Mouse (Mus musculus) bone marrow macrophage, adult 2 months (primary cell): Measurements from ENCODE around the gene Cmip. TPM values are rescaled to one million over a fixed set of nuclear protein-coding genes. Genes with fewer than 3 reads are reported as not detected.

ENCODE experiments used
- H3K27ac ChIP-seq: 2 replicates; pipeline ENCODE4 v1.5.1; 2012; ENCODE audit warnings: low read depth, low read length; ENCODE audit not compliant: insufficient read depth
- H3K4me1 ChIP-seq: 2 replicates; pipeline ENCODE4 v1.6.1; 2012; ENCODE audit warnings: low read length; ENCODE audit not compliant: control insufficient read depth, insufficient read depth
- H3K4me3 ChIP-seq: 2 replicates; pipeline ENCODE4 v1.5.1; 2012; ENCODE audit warnings: mild to moderate bottlenecking, low read length, moderate library complexity; ENCODE audit not compliant: insufficient read depth
- CTCF ChIP-seq: IDR thresholded peaks from 2 replicates; pipeline ENCODE4 v1.5.1; 2012; ENCODE audit warnings: low read depth, mild to moderate bottlenecking, low read length, moderate library complexity
- POLR2A ChIP-seq: IDR thresholded peaks from 2 replicates; pipeline ENCODE4 v1.6.1; 2012; ENCODE audit warnings: mild to moderate bottlenecking, low read depth, low read length, borderline replicate concordance
- polyA plus RNA-seq: library from polyadenylated mRNA; stranded (reverse); fragments of >200 nt; gene quantifications from 2 replicates; pipeline ENCODE4 v1.2.4, GENCODE M21; 2012; ENCODE audit not compliant: missing spikeins, insufficient read depth, insufficient read length

Cmip gene
- polyA plus RNA-seq, 1 experiment, result 60.1 TPM

DNA sequence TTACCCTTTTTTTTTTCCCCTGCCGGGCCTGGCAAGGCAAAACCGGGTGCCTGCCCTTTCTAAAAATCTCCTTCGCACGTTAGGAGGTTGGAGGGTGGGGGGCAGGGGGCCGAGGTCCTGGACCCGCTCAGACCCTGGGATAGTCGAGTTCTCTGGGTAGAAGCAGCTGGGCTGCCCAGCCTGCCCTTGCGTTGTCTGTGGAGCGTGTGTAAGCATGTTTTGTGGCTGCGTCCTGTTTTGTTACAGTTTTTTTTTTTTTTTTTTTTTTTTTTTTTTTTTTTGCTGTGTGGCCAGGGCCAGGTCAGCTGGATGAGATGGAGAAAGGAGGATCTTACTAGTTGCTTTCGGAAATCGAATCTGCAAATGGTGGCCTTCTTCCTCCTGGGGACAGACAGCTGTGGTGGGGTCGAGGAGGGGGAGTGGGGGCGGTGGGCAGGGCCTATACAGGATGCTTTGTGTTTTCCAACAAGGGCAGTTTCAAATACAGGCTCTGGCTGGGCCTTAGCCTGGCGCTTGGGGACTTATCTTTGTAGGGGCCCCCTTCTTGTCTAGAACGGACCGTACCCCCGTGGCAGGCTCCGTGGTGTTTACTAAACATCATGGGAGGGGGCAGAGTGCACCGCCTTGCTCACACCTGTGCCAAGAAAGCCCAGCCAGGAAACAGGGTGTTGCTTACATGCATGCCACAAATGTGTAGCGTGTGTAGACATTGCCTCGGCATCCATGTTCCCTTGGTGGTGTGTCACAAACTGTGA, 1.1 kb downstream of the Cmip start:
- no peak for TF ChIP-seq CTCF
- TF ChIP-seq POLR2A, result peak; percentile 45; the same call in 1 of the 2 replicates
- peak overlapping the region; percentile 80 for H3K27ac ChIP-seq
- peak overlapping the region; percentile 99 for H3K4me3 ChIP-seq
- peaks cover 47% of the 10 kb centered on the region for H3K4me1 ChIP-seq

DNA sequence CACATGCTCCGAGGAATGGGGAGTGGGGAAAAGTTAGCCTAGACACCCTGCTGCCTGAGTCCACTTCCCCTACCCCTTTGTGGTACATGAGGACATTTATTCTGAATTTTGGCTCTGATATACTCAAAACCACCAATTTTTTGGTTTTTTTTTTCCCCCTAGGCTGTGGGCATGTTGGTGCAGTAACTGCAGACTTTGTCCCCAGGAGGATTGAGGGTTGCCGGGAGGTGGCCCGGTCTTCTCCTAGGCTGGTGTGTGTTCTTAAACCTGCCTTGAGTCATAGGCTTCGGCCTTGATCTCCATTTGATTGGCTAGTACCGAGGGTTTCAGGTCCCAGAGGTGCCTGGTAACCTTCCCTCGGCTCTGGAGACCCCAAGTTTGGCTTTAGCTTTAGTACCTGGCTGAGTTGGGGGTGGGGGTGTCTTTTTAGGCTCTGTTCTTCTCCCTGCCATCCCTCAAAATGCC, 1.7 kb downstream of the Cmip start:
- TF ChIP-seq POLR2A (no peak), CTCF (no peak)
- Histone ChIP-seq H3K4me3 (peak overlapping the region; percentile 99), H3K4me1 (peaks cover 51% of the 10 kb centered on the region), H3K27ac (peak overlapping the region; percentile 73)

DNA sequence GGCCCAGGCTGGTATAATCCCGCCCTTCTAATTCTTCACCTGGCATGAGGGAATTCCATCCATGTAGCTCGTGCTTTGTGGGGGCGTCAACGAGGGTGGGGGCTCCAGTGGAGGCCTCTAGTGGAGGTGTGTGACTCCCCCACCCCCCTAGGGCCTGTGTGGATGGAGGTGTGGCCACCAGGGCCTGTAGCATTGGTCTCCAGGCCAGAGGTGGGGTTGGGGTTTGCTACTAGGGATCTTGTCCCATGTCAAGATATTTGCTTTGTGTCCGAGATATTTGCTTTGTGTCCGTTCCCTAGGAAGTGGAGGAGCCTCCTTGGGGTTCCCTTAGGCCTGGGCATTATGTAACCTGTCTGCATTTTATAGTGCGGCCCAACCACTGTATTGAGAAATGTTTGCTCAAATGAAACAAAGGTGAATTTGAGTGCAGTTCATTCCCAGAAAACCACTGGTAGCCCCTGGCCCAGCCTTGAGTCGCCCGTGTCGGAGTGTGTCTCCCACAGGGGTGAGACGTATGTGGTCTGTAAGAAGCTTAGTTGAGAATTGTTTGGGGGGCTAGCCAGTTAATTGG, 2.7 kb downstream of the Cmip start:
- Histone ChIP-seq H3K27ac (no peak overlapping the region), H3K4me3 (peak overlapping the region; percentile 99), H3K4me1 (peaks cover 57% of the 10 kb centered on the region)
- no peak for TF ChIP-seq POLR2A
- TF ChIP-seq CTCF, result no peak

- no peak overlapping the region for H3K27ac ChIP-seq
- peaks cover 59% of the 10 kb centered on the region for H3K4me1 ChIP-seq
- TF ChIP-seq CTCF (no peak), POLR2A (no peak)
- H3K4me3 ChIP-seq, result no peak overlapping the region
Observed at GRCm38 (mm10) chr8:117260234-117260929, 3.5 kb downstream of the Cmip start.

- Histone ChIP-seq H3K4me1 (peaks cover 56% of the 10 kb centered on the region), H3K4me3 (no peak overlapping the region), H3K27ac (no peak overlapping the region)
- no peak for TF ChIP-seq POLR2A
- no peak for TF ChIP-seq CTCF
Observed at GRCm38 (mm10) chr8:117260930-117261475, 4.1 kb downstream of the Cmip start.

DNA sequence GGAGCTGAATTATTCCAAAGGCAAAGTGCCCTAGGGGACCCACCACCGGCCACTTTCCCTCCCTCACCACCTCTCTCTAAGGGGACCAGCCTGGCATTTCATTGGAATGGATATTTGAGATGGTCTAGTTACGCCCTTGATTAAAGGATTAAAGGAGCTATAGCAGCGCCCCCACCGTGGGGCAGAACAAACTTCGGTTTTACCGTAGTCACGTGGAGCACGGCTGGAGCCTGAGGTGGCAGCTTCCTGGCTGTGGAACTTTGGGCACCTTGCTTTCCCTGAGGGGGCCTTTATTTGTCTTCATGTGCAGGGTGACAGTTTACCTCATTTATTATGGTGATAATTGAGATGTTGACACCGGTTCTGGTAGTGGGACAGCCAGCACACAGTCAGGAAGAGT, 4.8 kb downstream of the Cmip start:
- no peak for TF ChIP-seq CTCF
- no peak for TF ChIP-seq POLR2A
- Histone ChIP-seq H3K4me3 (no peak overlapping the region), H3K4me1 (peaks cover 59% of the 10 kb centered on the region), H3K27ac (no peak overlapping the region)

- Histone ChIP-seq H3K27ac (no peak overlapping the region), H3K4me1 (peaks cover 69% of the 10 kb centered on the region), H3K4me3 (no peak overlapping the region)
- no peak for TF ChIP-seq POLR2A
- no peak for TF ChIP-seq CTCF
Observed at GRCm38 (mm10) chr8:117262685-117263084, 5.8 kb downstream of the Cmip start.

DNA sequence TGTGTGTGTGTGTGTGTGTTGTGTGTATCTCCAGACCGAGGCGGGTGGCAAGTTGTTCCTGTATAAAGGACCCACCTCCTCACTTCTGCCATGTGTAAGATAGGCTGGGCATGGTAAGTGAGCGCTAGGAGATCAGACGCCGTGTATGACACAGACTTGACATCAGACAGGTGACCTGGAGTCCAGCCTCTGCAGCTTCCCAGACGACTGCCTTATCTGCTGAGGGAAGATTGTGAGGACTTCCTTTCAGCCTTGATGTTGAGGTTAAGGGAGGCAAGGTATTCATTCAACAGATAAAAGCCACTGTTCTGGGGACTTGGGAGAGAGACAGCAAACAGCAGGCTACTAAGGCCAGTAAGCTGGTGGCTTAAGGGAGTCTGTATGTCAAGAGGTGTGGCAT, 6.6 kb downstream of the Cmip start:
- no peak for TF ChIP-seq POLR2A
- TF ChIP-seq CTCF, result no peak
- no peak overlapping the region for H3K27ac ChIP-seq
- no peak overlapping the region for H3K4me3 ChIP-seq
- H3K4me1 ChIP-seq, result peaks cover 72% of the 10 kb centered on the region

DNA sequence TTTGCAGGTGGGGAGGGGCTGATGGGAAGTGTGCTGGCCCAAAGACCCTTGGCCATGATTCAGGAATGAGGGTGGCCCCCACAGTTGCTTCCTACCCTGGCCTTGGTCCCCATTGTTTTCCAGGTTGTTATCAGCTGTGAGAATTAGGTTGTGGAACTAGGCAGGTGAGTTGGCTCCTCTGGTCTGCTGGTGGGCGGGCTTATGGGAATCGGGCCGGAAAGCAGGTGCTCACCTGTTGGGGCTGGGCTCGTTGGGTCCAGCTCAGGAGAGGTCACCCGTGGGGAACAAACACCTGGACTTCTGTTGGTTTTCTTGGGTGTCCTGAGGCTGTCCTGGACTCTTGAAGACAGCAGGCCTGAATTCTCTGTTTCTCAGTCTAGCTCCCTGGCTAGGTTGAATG, 8.2 kb downstream of the Cmip start:
- no peak overlapping the region for H3K27ac ChIP-seq
- no peak for TF ChIP-seq POLR2A
- no peak for TF ChIP-seq CTCF
- H3K4me1 ChIP-seq, result peaks cover 75% of the 10 kb centered on the region
- no peak overlapping the region for H3K4me3 ChIP-seq
